Mouse (Mus musculus) mammary gland, adult 2 months (tissue): ENCODE measurements around the gene Gm8890. TPM values are rescaled to one million over a fixed set of nuclear protein-coding genes. Genes with fewer than 3 reads are reported as not detected.

Experiments
- polyA plus RNA-seq: library from polyadenylated mRNA; depleted of rRNA; stranded (reverse); fragments of >200 nt; gene quantifications from 2 replicates; pipeline ENCODE4 v1.2.3, GENCODE M21; 2012; ENCODE audit warnings: low replicate concordance; rRNA removed

Gm8890 gene
- not detected in 2 replicates for polyA plus RNA-seq

GRCm38 (mm10) chr5:11255733-11256132 lies at the start of gene Gm8890:
Gene Gm8890 (plus strand): TSS chr5:11256033.

Other genes starting within 250 kb of the Gm8890 start
- gene Gm8879, start 128.4 kb upstream of the Gm8890 start, polyA plus RNA-seq: not detected in 2 replicates
- not detected in 2 replicates for gene Gm5861, start 73.0 kb upstream of the Gm8890 start, polyA plus RNA-seq
- gene Speer1, start 85.5 kb downstream of the Gm8890 start, polyA plus RNA-seq: not detected in 2 replicates
- gene Gm8897, start 160.4 kb downstream of the Gm8890 start, polyA plus RNA-seq: not detected in 2 replicates
- not detected in 2 replicates for gene Gm8906, start 246.7 kb downstream of the Gm8890 start, polyA plus RNA-seq